Mouse (Mus musculus): ENCODE measurements around the gene Kcnc1.

GRCm38 (mm10) chr7:46457889-46458288 is 61.6 kb downstream of the Kcnc1 start:
- no peak for TF ChIP-seq CTCF (IDR thresholded peaks at IDR 0.05; ENCODE audit: low read depth, low read length)
- TF ChIP-seq POLR2A (IDR thresholded peaks at IDR 0.05; ENCODE audit: borderline replicate concordance, low read depth, low read length) = no peak

Measured in bone marrow macrophage, adult 2 months (primary cell).